Mouse (Mus musculus): ENCODE results near the gene Zfp488. TPM values are rescaled to one million over a fixed set of nuclear protein-coding genes. Genes with fewer than 3 reads are reported as not detected.

The Zfp488 gene
- polyA plus RNA-seq, 1 experiment from 2014 or later = 0.11 TPM

GRCm38 (mm10) chr14:33977748-33978147 is 816 bp downstream of the Zfp488 start:
- 40% methylated on average over 7 of the region's 7 CpGs for WGBS
- H3K36me3 ChIP-seq (replicated peaks) = no peaks in the 10 kb centered on the region
- H3K9me3 ChIP-seq = no peaks in the 10 kb centered on the region
- peaks cover 17% of the 10 kb centered on the region for H3K4me1 ChIP-seq
- no peak for DNase-seq (ENCODE audit: extremely low spot score, low spot score)
- H3K27me3 ChIP-seq (ENCODE audit: poor library complexity, severe bottlenecking) = peaks cover 36% of the 10 kb centered on the region
- H3K27ac ChIP-seq = no peak overlapping the region
- no peak overlapping the region for H3K4me3 ChIP-seq

- H3K27me3 ChIP-seq (ENCODE audit: poor library complexity, severe bottlenecking) = peaks cover 35% of the 10 kb centered on the region
- 65% methylated on average over 5 of the region's 5 CpGs for WGBS
- no peaks in the 10 kb centered on the region for H3K9me3 ChIP-seq
- H3K36me3 ChIP-seq (replicated peaks) = no peaks in the 10 kb centered on the region
- no peak overlapping the region for H3K4me3 ChIP-seq
- DNase-seq (ENCODE audit: extremely low spot score, low spot score) = no peak
- no peak overlapping the region for H3K27ac ChIP-seq
- peaks cover 17% of the 10 kb centered on the region for H3K4me1 ChIP-seq
These were observed 3.8 kb downstream of the Zfp488 start for GRCm38 (mm10) chr14:33974752-33975151.

- no peaks in the 10 kb centered on the region for H3K9me3 ChIP-seq
- H3K27me3 ChIP-seq (ENCODE audit: poor library complexity, severe bottlenecking) = peaks cover 14% of the 10 kb centered on the region
- no peak for DNase-seq (ENCODE audit: extremely low spot score, low spot score)
- H3K27ac ChIP-seq = no peak overlapping the region
- H3K4me3 ChIP-seq = no peak overlapping the region
- no peaks in the 10 kb centered on the region for H3K36me3 ChIP-seq (replicated peaks)
- WGBS = 57% methylated on average over 7 of the region's 7 CpGs
- 0 out of 2 replicates have a peak, but pooled peaks cover 5% of the 10 kb centered on the region for H3K4me1 ChIP-seq
These were observed 5.9 kb downstream of the Zfp488 start for GRCm38 (mm10) chr14:33972679-33973078.

- H3K9me3 ChIP-seq = no peaks in the 10 kb centered on the region
- H3K27me3 ChIP-seq (ENCODE audit: poor library complexity, severe bottlenecking) = no peaks in the 10 kb centered on the region
- H3K36me3 ChIP-seq (replicated peaks) = no peaks in the 10 kb centered on the region
- DNase-seq (ENCODE audit: extremely low spot score, low spot score) = no peak
- H3K4me1 ChIP-seq = no peaks in the 10 kb centered on the region
- no peak overlapping the region for H3K4me3 ChIP-seq
- WGBS = 70% methylated on average over 7 of the region's 7 CpGs
- H3K27ac ChIP-seq = no peak overlapping the region
These were observed 12.9 kb downstream of the Zfp488 start for GRCm38 (mm10) chr14:33965675-33966074.

- Histone ChIP-seq H3K27me3 (ENCODE audit: poor library complexity, severe bottlenecking) (peaks cover 8% of the 10 kb centered on the region), H3K4me3 (no peak overlapping the region), H3K9me3 (no peaks in the 10 kb centered on the region; the same call in 1 of the 2 replicates), H3K36me3 (replicated peaks) (no peaks in the 10 kb centered on the region), H3K27ac (no peak overlapping the region), H3K4me1 (no peaks in the 10 kb centered on the region)
- DNase-seq (ENCODE audit: extremely low spot score, low spot score) = peak; percentile 33
- WGBS = 14% methylated on average over 9 of the region's 9 CpGs
These were observed 19.2 kb downstream of the Zfp488 start for GRCm38 (mm10) chr14:33959341-33959740.

GRCm38 (mm10) chr14:33958841-33959240 is 19.7 kb downstream of the Zfp488 start:
- H3K36me3 ChIP-seq (replicated peaks) = no peaks in the 10 kb centered on the region
- H3K4me3 ChIP-seq = no peak overlapping the region
- WGBS = 82% methylated on average over 3 of the region's 3 CpGs
- DNase-seq (ENCODE audit: extremely low spot score, low spot score) = no peak
- H3K9me3 ChIP-seq = no peaks in the 10 kb centered on the region; the same call in 1 of the 2 replicates
- peaks cover 2% of the 10 kb centered on the region; the same call in 1 of the 2 replicates for H3K4me1 ChIP-seq
- H3K27me3 ChIP-seq (ENCODE audit: poor library complexity, severe bottlenecking) = peaks cover 13% of the 10 kb centered on the region
- H3K27ac ChIP-seq = no peak overlapping the region

GRCm38 (mm10) chr14:33958186-33958585 is 20.4 kb downstream of the Zfp488 start:
- no peaks in the 10 kb centered on the region; the same call in 1 of the 2 replicates for H3K9me3 ChIP-seq
- WGBS = 93% methylated on average over 4 of the region's 4 CpGs
- H3K36me3 ChIP-seq (replicated peaks) = no peaks in the 10 kb centered on the region
- no peak overlapping the region for H3K4me3 ChIP-seq
- peaks cover 15% of the 10 kb centered on the region for H3K27me3 ChIP-seq (ENCODE audit: poor library complexity, severe bottlenecking)
- peaks cover 3% of the 10 kb centered on the region; the same call in 1 of the 2 replicates for H3K4me1 ChIP-seq
- no peak overlapping the region for H3K27ac ChIP-seq
- no peak for DNase-seq (ENCODE audit: extremely low spot score, low spot score)

GRCm38 (mm10) chr14:33956055-33956454 is 22.5 kb downstream of the Zfp488 start:
- 76% methylated on average over 13 of the region's 13 CpGs for WGBS
- Histone ChIP-seq H3K27me3 (ENCODE audit: poor library complexity, severe bottlenecking) (peaks cover 15% of the 10 kb centered on the region), H3K4me1 (peaks cover 3% of the 10 kb centered on the region; the same call in 1 of the 2 replicates)

GRCm38 (mm10) chr14:33953761-33954160 is 24.8 kb downstream of the Zfp488 start, which contains the start of gene Rbp3:
Gene Rbp3, plus strand, starts transcription at chr14:33954003.
- peaks cover 21% of the 10 kb centered on the region for H3K27me3 ChIP-seq (ENCODE audit: poor library complexity, severe bottlenecking)
- H3K4me3 ChIP-seq = no peak within 1 kb of the TSS
- no peak within 1 kb of the TSS for H3K27ac ChIP-seq
- H3K4me1 ChIP-seq = peaks cover 3% of the 10 kb centered on the region; the same call in 1 of the 2 replicates
- 87% methylated on average over 5 of the region's 5 CpGs for WGBS
- no peaks in the 10 kb centered on the region; the same call in 1 of the 2 replicates for H3K9me3 ChIP-seq
- no peak for DNase-seq (ENCODE audit: extremely low spot score, low spot score)
- H3K36me3 ChIP-seq (replicated peaks) = no peaks in the 10 kb centered on the region

More at GRCm38 (mm10) chr14:33956055-33956454, 22.5 kb downstream of the Zfp488 start:
- Histone ChIP-seq H3K9me3 (no peaks in the 10 kb centered on the region; the same call in 1 of the 2 replicates), H3K4me3 (no peak overlapping the region), H3K36me3 (replicated peaks) (no peaks in the 10 kb centered on the region), H3K27ac (no peak overlapping the region)
- DNase-seq (ENCODE audit: extremely low spot score, low spot score) = no peak

- Histone ChIP-seq H3K27ac (no peak overlapping the region), H3K4me3 (no peak overlapping the region), H3K9me3 (no peaks in the 10 kb centered on the region; the same call in 1 of the 2 replicates), H3K36me3 (replicated peaks) (no peaks in the 10 kb centered on the region), H3K4me1 (peaks cover 3% of the 10 kb centered on the region; the same call in 1 of the 2 replicates), H3K27me3 (ENCODE audit: poor library complexity, severe bottlenecking) (peaks cover 25% of the 10 kb centered on the region)
- no peak for DNase-seq (ENCODE audit: extremely low spot score, low spot score)
- WGBS = 61% methylated on average over 6 of the region's 6 CpGs
These were observed 26.2 kb downstream of the Zfp488 start for GRCm38 (mm10) chr14:33952233-33952981.

GRCm38 (mm10) chr14:33946125-33946524 is 32.4 kb downstream of the Zfp488 start:
- peaks cover 21% of the 10 kb centered on the region for H3K27me3 ChIP-seq (ENCODE audit: poor library complexity, severe bottlenecking)
- H3K36me3 ChIP-seq (replicated peaks) = no peaks in the 10 kb centered on the region
- H3K4me3 ChIP-seq = no peak overlapping the region
- DNase-seq (ENCODE audit: extremely low spot score, low spot score) = no peak
- no peaks in the 10 kb centered on the region for H3K9me3 ChIP-seq
- no peaks in the 10 kb centered on the region for H3K4me1 ChIP-seq
- WGBS = 87% methylated on average over 6 of the region's 6 CpGs
- no peak overlapping the region for H3K27ac ChIP-seq

- Histone ChIP-seq H3K9me3 (no peaks in the 10 kb centered on the region), H3K4me3 (no peak overlapping the region), H3K27ac (no peak overlapping the region), H3K27me3 (ENCODE audit: poor library complexity, severe bottlenecking) (peaks cover 5% of the 10 kb centered on the region; the same call in 1 of the 2 replicates), H3K36me3 (replicated peaks) (no peaks in the 10 kb centered on the region), H3K4me1 (no peaks in the 10 kb centered on the region)
- WGBS = 83% methylated on average over 5 of the region's 5 CpGs
- DNase-seq (ENCODE audit: extremely low spot score, low spot score) = no peak
These were observed 36.3 kb downstream of the Zfp488 start for GRCm38 (mm10) chr14:33942222-33942621.

- WGBS = 86% methylated on average over 8 of the region's 8 CpGs
- Histone ChIP-seq H3K4me3 (no peak within 1 kb of the TSS), H3K9me3 (no peaks in the 10 kb centered on the region), H3K27me3 (ENCODE audit: poor library complexity, severe bottlenecking) (peaks cover 9% of the 10 kb centered on the region; the same call in 1 of the 2 replicates), H3K4me1 (no peaks in the 10 kb centered on the region), H3K36me3 (replicated peaks) (no peaks in the 10 kb centered on the region), H3K27ac (no peak within 1 kb of the TSS)
- no peak for DNase-seq (ENCODE audit: extremely low spot score, low spot score)
These were observed 37.8 kb downstream of the Zfp488 start, which contains the start of gene Gdf2 for GRCm38 (mm10) chr14:33940739-33941138. Gene Gdf2, plus strand, starts transcription at chr14:33941039.

Measured in forebrain, embryonic 10.5 days (tissue).